30 mouse cellular contexts compared by ENCODE assay signal in genomic region chr10:66228123-66228522, GRCm38 (mm10).
A peak's percentile ranks its signal among the peaks of the same experiment; 100 is the strongest.
DNase-seq lines count a peak whose midpoint lies in the region; ATAC-seq lines count a peak whose summit lies in the region.
"Had no signal": no experiment of that assay in that cellular context is flagged by ENCODE, and none has a peak within 500 bp of the region (broad histone marks: within the 10 kb centered on the region; RNA-seq: fewer than 3 reads in every experiment).

No protein-coding gene starts in this region.

- H3K4me3 ChIP-seq in embryonic facial prominence, embryonic 11.5 days (ENCODE audit: low read depth, low read length) = no peak overlapping the region
- no peak overlapping the region for H3K4me3 ChIP-seq in embryonic facial prominence, embryonic 10.5 days
- no peak overlapping the region for H3K4me3 ChIP-seq in heart, embryonic 12.5 days
- no peak overlapping the region for H3K4me3 ChIP-seq in hindbrain, embryonic 11.5 days (ENCODE audit: low read depth, low read length)
- H3K4me3 ChIP-seq in neural tube, embryonic 15.5 days (replicated peaks) = no peak overlapping the region
- H3K4me3 ChIP-seq: forebrain, embryonic 10.5 days; forebrain, embryonic 15.5 days; gastrocnemius, adult 2 months; hindbrain, embryonic 15.5 days; layer of hippocampus, adult 2 months; left cerebral cortex, adult 2 months; limb, embryonic 13.5 days; lung, embryonic 15.5 days; midbrain, embryonic 10.5 days; midbrain, embryonic 15.5 days; neural tube, embryonic 12.5 days had no signal

- ATAC-seq in embryonic facial prominence, embryonic 11.5 days (replicated peaks; ENCODE audit: insufficient number of reproducible peaks, low FRiP score, low TSS enrichment, low read depth) = no peak
- ATAC-seq in heart, embryonic 12.5 days (ENCODE audit: insufficient number of reproducible peaks, low FRiP score) = no peak
- ATAC-seq in hindbrain, embryonic 11.5 days (ENCODE audit: low FRiP score) = no peak
- ATAC-seq in neural tube, embryonic 15.5 days (ENCODE audit: low FRiP score) = no peak
- ATAC-seq: forebrain, embryonic 15.5 days; inflammation-experienced regulatory T-cells, adult 6 months; midbrain, embryonic 15.5 days had no signal

- no peaks in the 10 kb centered on the region for H3K4me1 ChIP-seq in embryonic facial prominence, embryonic 11.5 days (ENCODE audit: control insufficient read depth, insufficient read depth, low read length)
- H3K4me1 ChIP-seq in embryonic facial prominence, embryonic 10.5 days = no peaks in the 10 kb centered on the region
- no peaks in the 10 kb centered on the region for H3K4me1 ChIP-seq in heart, embryonic 12.5 days (replicated peaks)
- no peaks in the 10 kb centered on the region for H3K4me1 ChIP-seq in hindbrain, embryonic 11.5 days (replicated peaks; ENCODE audit: control insufficient read depth, insufficient read depth, low read length)
- no peaks in the 10 kb centered on the region for H3K4me1 ChIP-seq in neural tube, embryonic 15.5 days
- H3K4me1 ChIP-seq: forebrain, embryonic 10.5 days; forebrain, embryonic 15.5 days; hindbrain, embryonic 15.5 days; limb, embryonic 13.5 days; lung, embryonic 15.5 days; midbrain, embryonic 10.5 days; midbrain, embryonic 15.5 days; neural tube, embryonic 12.5 days had no signal

- no peak overlapping the region for H3K9ac ChIP-seq in embryonic facial prominence, embryonic 11.5 days (replicated peaks; ENCODE audit: low read length)
- no peak overlapping the region for H3K9ac ChIP-seq in heart, embryonic 12.5 days
- no peak overlapping the region for H3K9ac ChIP-seq in hindbrain, embryonic 11.5 days (ENCODE audit: low read depth, low read length)
- no peak overlapping the region for H3K9ac ChIP-seq in neural tube, embryonic 15.5 days (replicated peaks)
- H3K9ac ChIP-seq: forebrain, embryonic 15.5 days; hindbrain, embryonic 15.5 days; limb, embryonic 13.5 days; lung, embryonic 15.5 days; midbrain, embryonic 15.5 days; neural tube, embryonic 12.5 days had no signal

- H3K9me3 ChIP-seq in embryonic facial prominence, embryonic 11.5 days (replicated peaks; ENCODE audit: control insufficient read depth, low read length) = no peaks in the 10 kb centered on the region
- no peaks in the 10 kb centered on the region for H3K9me3 ChIP-seq in embryonic facial prominence, embryonic 10.5 days
- H3K9me3 ChIP-seq in heart, embryonic 12.5 days (replicated peaks) = no peaks in the 10 kb centered on the region
- no peaks in the 10 kb centered on the region for H3K9me3 ChIP-seq in hindbrain, embryonic 11.5 days (ENCODE audit: control insufficient read depth, low read length)
- H3K9me3 ChIP-seq in neural tube, embryonic 15.5 days (replicated peaks) = no peaks in the 10 kb centered on the region
- H3K9me3 ChIP-seq: forebrain, embryonic 10.5 days; forebrain, embryonic 15.5 days; hindbrain, embryonic 15.5 days; limb, embryonic 13.5 days; lung, embryonic 15.5 days; midbrain, embryonic 10.5 days; neural tube, embryonic 12.5 days had no signal

- 46% methylated on average over 2 of the region's 2 CpGs for WGBS in embryonic facial prominence, embryonic 11.5 days
- WGBS in embryonic facial prominence, embryonic 10.5 days = 48% methylated on average over 2 of the region's 2 CpGs
- WGBS in heart, embryonic 12.5 days = 61% methylated on average over 2 of the region's 2 CpGs
- 58% methylated on average over 2 of the region's 2 CpGs for WGBS in hindbrain, embryonic 11.5 days
- 66% methylated on average over 2 of the region's 2 CpGs for WGBS in neural tube, embryonic 15.5 days

- H3K36me3 ChIP-seq in embryonic facial prominence, embryonic 11.5 days (replicated peaks; ENCODE audit: control insufficient read depth, insufficient read depth, low read depth, low read length) = no peaks in the 10 kb centered on the region
- no peaks in the 10 kb centered on the region for H3K36me3 ChIP-seq in embryonic facial prominence, embryonic 10.5 days (replicated peaks)
- H3K36me3 ChIP-seq in heart, embryonic 12.5 days = no peaks in the 10 kb centered on the region
- no peaks in the 10 kb centered on the region for H3K36me3 ChIP-seq in hindbrain, embryonic 11.5 days (ENCODE audit: control insufficient read depth, insufficient read depth, low read length)
- H3K36me3 ChIP-seq in neural tube, embryonic 15.5 days = no peaks in the 10 kb centered on the region
- H3K36me3 ChIP-seq: forebrain, embryonic 10.5 days; forebrain, embryonic 15.5 days; hindbrain, embryonic 15.5 days; limb, embryonic 13.5 days; lung, embryonic 15.5 days; midbrain, embryonic 10.5 days; midbrain, embryonic 15.5 days; neural tube, embryonic 12.5 days had no signal

- no peak overlapping the region for H3K4me2 ChIP-seq in embryonic facial prominence, embryonic 11.5 days (ENCODE audit: low read depth, low read length)
- H3K4me2 ChIP-seq in heart, embryonic 12.5 days = no peak overlapping the region
- H3K4me2 ChIP-seq in hindbrain, embryonic 11.5 days (replicated peaks; ENCODE audit: low read depth, low read length) = no peak overlapping the region
- H3K4me2 ChIP-seq in neural tube, embryonic 15.5 days = no peak overlapping the region
- H3K4me2 ChIP-seq: forebrain, embryonic 15.5 days; heart, embryonic 11.5 days; hindbrain, embryonic 15.5 days; limb, embryonic 13.5 days; liver, embryonic 11.5 days; lung, embryonic 15.5 days; midbrain, embryonic 15.5 days; neural tube, embryonic 12.5 days had no signal

- peak; percentile 7 for DNase-seq in embryonic facial prominence, embryonic 11.5 days (ENCODE audit: low spot score)
- no peak for DNase-seq in embryonic facial prominence, embryonic 10.5 days (ENCODE audit: low spot score)
- peak; percentile 70 to 79 for DNase-seq in cerebellum, adult 18-20 months
- peak; percentile 71 for DNase-seq in cerebellum, postnatal 10 days
- peak; percentile 5 for DNase-seq in fibroblast of lung, adult 2 months (ENCODE audit: low read depth)
- DNase-seq in hindbrain, embryonic 11.5 days (ENCODE audit: low spot score) = no peak
- DNase-seq: adrenal gland, adult 2 months; adrenal gland, postnatal 36 days; gastrocnemius, adult 2 months; gastrocnemius, postnatal 36 days; heart, adult 18-20 months; kidney, adult 11 months; kidney, postnatal 14 days; right cerebral cortex, postnatal 25 days; thymus, postnatal 14 days had no signal

- no peaks in the 10 kb centered on the region for H3K27me3 ChIP-seq in embryonic facial prominence, embryonic 11.5 days (ENCODE audit: control insufficient read depth, insufficient read depth, low read length)
- H3K27me3 ChIP-seq in embryonic facial prominence, embryonic 10.5 days (replicated peaks; ENCODE audit: low read depth, poor library complexity, severe bottlenecking) = no peaks in the 10 kb centered on the region
- no peaks in the 10 kb centered on the region for H3K27me3 ChIP-seq in heart, embryonic 12.5 days (replicated peaks)
- H3K27me3 ChIP-seq in hindbrain, embryonic 11.5 days (ENCODE audit: control insufficient read depth, insufficient read depth, low read length) = no peaks in the 10 kb centered on the region
- H3K27me3 ChIP-seq in neural tube, embryonic 15.5 days (replicated peaks) = no peaks in the 10 kb centered on the region
- H3K27me3 ChIP-seq: forebrain, embryonic 15.5 days; hindbrain, embryonic 15.5 days; limb, embryonic 13.5 days; lung, embryonic 15.5 days; midbrain, embryonic 15.5 days; neural tube, embryonic 12.5 days had no signal

- no peak overlapping the region for H3K27ac ChIP-seq in embryonic facial prominence, embryonic 11.5 days (replicated peaks; ENCODE audit: low read depth, low read length)
- no peak overlapping the region for H3K27ac ChIP-seq in embryonic facial prominence, embryonic 10.5 days (replicated peaks)
- H3K27ac ChIP-seq in heart, embryonic 12.5 days (ENCODE audit: poor library complexity, severe bottlenecking) = no peak overlapping the region
- no peak overlapping the region for H3K27ac ChIP-seq in hindbrain, embryonic 11.5 days (ENCODE audit: low read depth, low read length)
- H3K27ac ChIP-seq in neural tube, embryonic 15.5 days (replicated peaks) = no peak overlapping the region
- H3K27ac ChIP-seq: forebrain, embryonic 10.5 days; forebrain, embryonic 15.5 days; gastrocnemius, adult 2 months; hindbrain, embryonic 15.5 days; layer of hippocampus, adult 2 months; left cerebral cortex, adult 2 months; limb, embryonic 13.5 days; lung, embryonic 15.5 days; midbrain, embryonic 10.5 days; midbrain, embryonic 15.5 days; neural tube, embryonic 12.5 days had no signal

Comparison
In these comparisons a context has a peak if more than half of its experiments do, and no peak if none do; other contexts are left out.
1. DNase-seq: peak in embryonic facial prominence, embryonic 11.5 days (single experiment), cerebellum, adult 18-20 months (2 of 2), cerebellum, postnatal 10 days (2 of 2) and fibroblast of lung, adult 2 months (single experiment); none in embryonic facial prominence, embryonic 10.5 days (single experiment) and hindbrain, embryonic 11.5 days (single experiment).